Mouse (Mus musculus): ENCODE data around the gene Setd7. TPM values are rescaled to one million over a fixed set of nuclear protein-coding genes. Genes with fewer than 3 reads are reported as not detected.

The Setd7 gene
- polyA plus RNA-seq (2017; shearing (Covaris generic)), result 9.6 TPM

GRCm38 (mm10) chr3:51560511-51561108 is at the start of gene Setd7:
Setd7 (minus strand) TSS chr3:51560879.

GRCm38 (mm10) chr3:51483741-51484359 is 76.8 kb downstream of the Setd7 start, which contains the start of gene Rab33b:
Rab33b (plus strand) TSS chr3:51483920.

Other genes starting within 250 kb of the Setd7 start
- 88.1 TPM for gene Elf2, start 220.2 kb downstream of the Setd7 start, polyA plus RNA-seq (2017; shearing (Covaris generic))
- 2.6 TPM for gene Mgarp, start 164.1 kb downstream of the Setd7 start, polyA plus RNA-seq (2017; shearing (Covaris generic))
- 85.6 TPM for gene Ndufc1, start 151.9 kb downstream of the Setd7 start, polyA plus RNA-seq (2017; shearing (Covaris generic))
- 104 TPM for gene Naa15, start 145.7 kb downstream of the Setd7 start, polyA plus RNA-seq (2017; shearing (Covaris generic))
- 32.4 TPM for gene Rab33b, start 77.0 kb downstream of the Setd7 start, polyA plus RNA-seq (2017; shearing (Covaris generic))
- 25.3 TPM for gene Mgst2, start 99.5 kb upstream of the Setd7 start, polyA plus RNA-seq (2017; shearing (Covaris generic))